Mouse (Mus musculus) myocyte (in vitro differentiated cells): Measurements from ENCODE around the gene Hist1h2ag.

Experiments
- MAX ChIP-seq: IDR thresholded peaks from one replicate; pipeline ENCODE4 v1.6.1; 2011; ENCODE audit warnings: low read depth, mild to moderate bottlenecking, control low read depth
- MYOD1 ChIP-seq, 3 experiments: IDR thresholded peaks; one replicate each; pipeline ENCODE4 v1.6.1; 2011; ENCODE audit warnings: control low read depth in 2 of 3, low read depth in 2 of 3, mild to moderate bottlenecking in 2 of 3, moderate library complexity in 1 of 3; ENCODE audit not compliant: insufficient read length in 2 of 3, control insufficient read depth in 1 of 3
- POLR2A ChIP-seq: IDR thresholded peaks from one replicate; pipeline ENCODE4 v1.6.1; 2011; ENCODE audit warnings: low read depth, mild to moderate bottlenecking, control low read depth, moderate library complexity; ENCODE audit not compliant: insufficient read length
- SRF ChIP-seq: IDR thresholded peaks from one replicate; pipeline ENCODE4 v1.6.1; 2011; ENCODE audit warnings: low read depth; ENCODE audit not compliant: control insufficient read depth, insufficient read length

DNA sequence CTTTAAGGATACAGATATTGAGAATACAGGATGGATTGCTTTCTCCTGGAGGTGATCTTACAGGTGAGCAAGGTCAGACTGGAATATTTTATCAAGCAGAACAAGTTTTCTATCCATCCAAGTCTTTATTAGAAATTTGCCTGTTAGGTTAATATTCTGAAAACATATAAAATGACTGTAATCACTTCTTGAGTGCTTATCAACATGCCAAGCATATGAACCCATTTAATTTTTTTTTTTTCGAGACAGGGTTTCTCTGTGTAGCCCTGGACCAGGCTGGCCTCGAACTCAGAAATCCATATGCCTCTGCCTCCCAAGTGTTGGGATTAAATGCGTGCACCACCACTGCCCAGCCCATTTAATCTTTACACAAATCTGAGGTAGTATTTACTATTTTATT is 5.8 kb downstream of the Hist1h2ag start:
- no peak for TF ChIP-seq POLR2A
- no peak for TF ChIP-seq MAX
- TF ChIP-seq MYOD1 (IDR thresholded peaks at IDR 0.05; ENCODE audit: control insufficient read depth in 1 of 3, insufficient read length in 2 of 3, low read depth in 2 of 3), result no peak
- TF ChIP-seq SRF, result no peak
